Mouse (Mus musculus): ENCODE results near the gene Sh3pxd2a. TPM values are rescaled to one million over a fixed set of nuclear protein-coding genes. Genes with fewer than 3 reads are reported as not detected.

Gene Sh3pxd2a
- polyA plus RNA-seq, 1 experiment from 2014 or later, result 8.7 TPM

DNA sequence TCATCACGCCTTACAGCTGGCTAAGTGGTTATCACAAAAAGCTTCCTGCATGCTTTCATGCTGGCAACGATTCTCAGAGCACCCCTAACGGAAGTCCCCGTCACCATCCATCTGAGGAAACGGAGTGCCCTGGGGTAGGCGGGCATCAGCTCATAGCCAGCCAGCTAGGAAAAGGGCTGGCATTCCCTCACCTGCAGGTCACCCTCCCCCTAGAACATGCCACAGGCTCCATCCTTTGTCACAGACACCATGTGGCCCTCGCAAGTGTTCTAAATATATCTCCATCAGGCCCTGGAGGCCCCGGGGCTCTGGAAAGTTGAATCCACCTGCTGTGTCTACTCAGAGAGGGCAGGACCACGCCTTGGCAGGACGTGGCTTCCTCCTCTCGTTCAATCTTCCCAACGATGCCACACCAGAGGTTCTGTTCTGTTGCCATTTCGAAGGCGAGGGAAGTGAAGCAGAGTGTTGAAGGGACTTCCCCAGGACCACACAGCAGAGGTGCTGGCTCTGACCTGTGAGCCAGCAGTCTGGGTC, 15.5 kb downstream of the Sh3pxd2a start:
- no peak for ATAC-seq (ENCODE audit: low FRiP score, low TSS enrichment)
- no peak overlapping the region for H3K9ac ChIP-seq (ENCODE audit: low read depth, low read length)
- peaks cover 65% of the 10 kb centered on the region for H3K4me1 ChIP-seq (ENCODE audit: control insufficient read depth, insufficient read depth, low read length)
- WGBS, result 73% methylated on average over 14 of the region's 14 CpGs
- H3K36me3 ChIP-seq (ENCODE audit: control insufficient read depth, insufficient read depth, low read length), result no peaks in the 10 kb centered on the region
- no peak overlapping the region for H3K27ac ChIP-seq (ENCODE audit: low read depth, low read length)
- H3K4me2 ChIP-seq (replicated peaks; ENCODE audit: low read depth, low read length), result no peak overlapping the region
- H3K27me3 ChIP-seq (ENCODE audit: control insufficient read depth, insufficient read depth, low read length), result no peaks in the 10 kb centered on the region
- H3K9me3 ChIP-seq (ENCODE audit: control insufficient read depth, low read length), result no peaks in the 10 kb centered on the region
- no peak overlapping the region for H3K4me3 ChIP-seq (ENCODE audit: low read length)

DNA sequence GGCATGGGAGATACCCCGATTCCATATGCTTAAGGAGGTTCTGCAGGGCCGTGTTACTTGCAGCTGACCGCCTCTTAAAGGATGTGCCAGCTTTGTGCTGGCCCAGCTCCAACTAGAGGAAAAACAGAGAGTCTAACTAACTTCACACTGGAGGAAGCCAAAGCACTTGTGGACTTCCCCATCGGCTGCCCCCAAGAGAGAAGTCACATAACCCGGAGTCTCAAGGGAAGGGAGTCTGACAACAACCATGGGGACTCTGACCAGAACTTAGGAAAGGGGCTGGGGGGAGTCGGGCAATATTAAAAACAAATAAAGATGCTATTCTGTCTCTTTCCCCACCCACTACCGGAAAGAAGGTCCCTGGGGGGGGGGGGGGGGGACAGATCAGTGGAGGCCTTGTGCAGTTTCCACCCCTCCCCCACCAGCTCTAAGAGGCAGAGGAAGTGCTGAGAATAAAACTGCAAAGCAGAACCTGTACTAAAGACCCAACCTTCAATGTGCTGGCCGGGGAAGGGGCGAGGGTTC, 17.3 kb downstream of the Sh3pxd2a start:
- no peak for ATAC-seq (ENCODE audit: low FRiP score, low TSS enrichment)
- Histone ChIP-seq H3K27ac (ENCODE audit: low read depth, low read length) (0 out of 2 replicates have a peak overlapping the region, but pooled peaks have one; percentile 13), H3K4me3 (ENCODE audit: low read length) (no peak overlapping the region), H3K27me3 (ENCODE audit: control insufficient read depth, insufficient read depth, low read length) (no peaks in the 10 kb centered on the region), H3K4me1 (ENCODE audit: control insufficient read depth, insufficient read depth, low read length) (peaks cover 62% of the 10 kb centered on the region), H3K4me2 (replicated peaks; ENCODE audit: low read depth, low read length) (0 out of 2 replicates have a peak overlapping the region, but pooled peaks have one; percentile 13), H3K36me3 (ENCODE audit: control insufficient read depth, insufficient read depth, low read length) (no peaks in the 10 kb centered on the region), H3K9me3 (ENCODE audit: control insufficient read depth, low read length) (no peaks in the 10 kb centered on the region), H3K9ac (ENCODE audit: low read depth, low read length) (no peak overlapping the region)
- WGBS, result 45% methylated on average over 9 of the region's 9 CpGs

DNA sequence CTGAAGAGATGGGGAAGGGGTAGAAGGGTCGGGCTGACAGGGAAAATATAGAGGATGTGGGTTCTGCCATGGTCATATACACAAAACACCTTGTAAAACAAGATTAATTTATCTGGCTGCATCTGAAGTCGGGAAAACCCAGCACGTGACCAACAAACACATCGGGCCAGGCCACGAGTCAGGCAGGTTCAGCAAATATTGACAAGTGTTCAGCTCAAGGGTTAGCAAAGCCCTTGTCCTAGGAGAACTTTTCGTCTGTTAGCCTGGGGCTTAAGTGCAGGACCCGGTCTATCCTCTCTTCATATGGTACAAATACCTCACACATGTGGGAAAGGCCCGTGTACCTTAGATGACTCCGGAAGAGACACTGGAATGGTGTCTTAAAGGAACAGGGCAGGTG, 18.1 kb downstream of the Sh3pxd2a start:
- Histone ChIP-seq H3K9ac (ENCODE audit: low read depth, low read length) (no peak overlapping the region), H3K27me3 (ENCODE audit: control insufficient read depth, insufficient read depth, low read length) (no peaks in the 10 kb centered on the region), H3K4me1 (ENCODE audit: control insufficient read depth, insufficient read depth, low read length) (peaks cover 54% of the 10 kb centered on the region), H3K36me3 (ENCODE audit: control insufficient read depth, insufficient read depth, low read length) (no peaks in the 10 kb centered on the region), H3K4me3 (ENCODE audit: low read length) (no peak overlapping the region), H3K4me2 (replicated peaks; ENCODE audit: low read depth, low read length) (no peak overlapping the region), H3K9me3 (ENCODE audit: control insufficient read depth, low read length) (no peaks in the 10 kb centered on the region), H3K27ac (ENCODE audit: low read depth, low read length) (no peak overlapping the region)
- ATAC-seq (ENCODE audit: low FRiP score, low TSS enrichment), result no peak
- 75% methylated on average over 9 of the region's 9 CpGs for WGBS

- H3K9me3 ChIP-seq (ENCODE audit: control insufficient read depth, low read length), result no peaks in the 10 kb centered on the region
- peaks cover 50% of the 10 kb centered on the region for H3K4me1 ChIP-seq (ENCODE audit: control insufficient read depth, insufficient read depth, low read length)
- ATAC-seq (ENCODE audit: low FRiP score, low TSS enrichment), result no peak
- H3K9ac ChIP-seq (ENCODE audit: low read depth, low read length), result no peak overlapping the region
- no peaks in the 10 kb centered on the region for H3K36me3 ChIP-seq (ENCODE audit: control insufficient read depth, insufficient read depth, low read length)
- WGBS, result 75% methylated on average over 6 of the region's 6 CpGs
- no peaks in the 10 kb centered on the region for H3K27me3 ChIP-seq (ENCODE audit: control insufficient read depth, insufficient read depth, low read length)
- H3K4me3 ChIP-seq (ENCODE audit: low read length), result no peak overlapping the region
- no peak overlapping the region for H3K4me2 ChIP-seq (replicated peaks; ENCODE audit: low read depth, low read length)
- H3K27ac ChIP-seq (ENCODE audit: low read depth, low read length), result no peak overlapping the region
These were observed 18.5 kb downstream of the Sh3pxd2a start for GRCm38 (mm10) chr19:47445726-47446125.

DNA sequence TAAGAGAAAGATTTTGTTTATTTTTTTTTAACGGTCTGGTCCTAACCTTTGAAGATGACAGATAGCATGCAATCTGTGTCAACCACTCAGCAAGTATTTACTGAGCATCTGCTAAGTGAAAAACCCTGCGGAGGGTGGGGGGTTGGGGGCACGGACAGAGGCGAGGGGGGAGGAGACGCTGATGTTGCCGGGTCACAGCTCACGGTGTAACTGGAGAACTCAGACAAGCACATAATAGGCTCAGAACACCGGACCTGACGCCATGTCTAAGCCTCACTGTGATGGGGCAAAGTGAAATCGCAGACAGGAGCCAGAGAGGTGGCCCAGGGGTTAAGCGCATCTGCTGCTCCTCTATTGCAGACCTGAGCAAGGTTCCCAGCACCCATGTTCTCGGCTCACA, 19.7 kb downstream of the Sh3pxd2a start:
- ATAC-seq (ENCODE audit: low FRiP score, low TSS enrichment), result peak; percentile 33; the same call in 1 of the 2 replicates
- H3K9me3 ChIP-seq (ENCODE audit: control insufficient read depth, low read length), result no peaks in the 10 kb centered on the region
- H3K27me3 ChIP-seq (ENCODE audit: control insufficient read depth, insufficient read depth, low read length), result no peaks in the 10 kb centered on the region
- H3K4me2 ChIP-seq (replicated peaks; ENCODE audit: low read depth, low read length), result no peak overlapping the region
- no peak overlapping the region for H3K4me3 ChIP-seq (ENCODE audit: low read length)
- 15% methylated on average over 12 of the region's 12 CpGs for WGBS
- H3K4me1 ChIP-seq (ENCODE audit: control insufficient read depth, insufficient read depth, low read length), result peaks cover 44% of the 10 kb centered on the region
- H3K9ac ChIP-seq (ENCODE audit: low read depth, low read length), result no peak overlapping the region
- H3K27ac ChIP-seq (ENCODE audit: low read depth, low read length), result no peak overlapping the region
- H3K36me3 ChIP-seq (ENCODE audit: control insufficient read depth, insufficient read depth, low read length), result no peaks in the 10 kb centered on the region

DNA sequence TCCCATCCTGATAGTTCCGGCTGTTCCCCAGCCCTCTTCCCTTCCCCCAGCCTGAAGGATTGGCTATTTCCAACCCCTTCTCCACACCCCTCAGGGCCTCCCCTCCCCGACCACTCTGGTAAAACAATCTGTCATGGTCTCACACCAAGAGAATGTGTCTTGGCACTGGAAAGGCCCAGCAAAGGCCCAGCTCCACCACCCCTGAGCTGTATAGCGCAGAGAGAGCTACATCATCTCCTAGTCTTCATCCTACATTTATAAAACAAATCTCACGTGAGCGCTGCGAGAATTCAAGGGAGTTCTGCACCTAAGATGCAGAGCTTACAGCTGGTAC, 21.9 kb downstream of the Sh3pxd2a start:
- Histone ChIP-seq H3K4me2 (replicated peaks; ENCODE audit: low read depth, low read length) (no peak overlapping the region), H3K4me3 (ENCODE audit: low read length) (no peak overlapping the region), H3K9me3 (ENCODE audit: control insufficient read depth, low read length) (no peaks in the 10 kb centered on the region), H3K27me3 (ENCODE audit: control insufficient read depth, insufficient read depth, low read length) (no peaks in the 10 kb centered on the region), H3K9ac (ENCODE audit: low read depth, low read length) (no peak overlapping the region), H3K36me3 (ENCODE audit: control insufficient read depth, insufficient read depth, low read length) (no peaks in the 10 kb centered on the region), H3K27ac (ENCODE audit: low read depth, low read length) (no peak overlapping the region), H3K4me1 (ENCODE audit: control insufficient read depth, insufficient read depth, low read length) (peaks cover 36% of the 10 kb centered on the region)
- WGBS, result 72% methylated on average over 6 of the region's 6 CpGs
- ATAC-seq (ENCODE audit: low FRiP score, low TSS enrichment), result no peak

DNA sequence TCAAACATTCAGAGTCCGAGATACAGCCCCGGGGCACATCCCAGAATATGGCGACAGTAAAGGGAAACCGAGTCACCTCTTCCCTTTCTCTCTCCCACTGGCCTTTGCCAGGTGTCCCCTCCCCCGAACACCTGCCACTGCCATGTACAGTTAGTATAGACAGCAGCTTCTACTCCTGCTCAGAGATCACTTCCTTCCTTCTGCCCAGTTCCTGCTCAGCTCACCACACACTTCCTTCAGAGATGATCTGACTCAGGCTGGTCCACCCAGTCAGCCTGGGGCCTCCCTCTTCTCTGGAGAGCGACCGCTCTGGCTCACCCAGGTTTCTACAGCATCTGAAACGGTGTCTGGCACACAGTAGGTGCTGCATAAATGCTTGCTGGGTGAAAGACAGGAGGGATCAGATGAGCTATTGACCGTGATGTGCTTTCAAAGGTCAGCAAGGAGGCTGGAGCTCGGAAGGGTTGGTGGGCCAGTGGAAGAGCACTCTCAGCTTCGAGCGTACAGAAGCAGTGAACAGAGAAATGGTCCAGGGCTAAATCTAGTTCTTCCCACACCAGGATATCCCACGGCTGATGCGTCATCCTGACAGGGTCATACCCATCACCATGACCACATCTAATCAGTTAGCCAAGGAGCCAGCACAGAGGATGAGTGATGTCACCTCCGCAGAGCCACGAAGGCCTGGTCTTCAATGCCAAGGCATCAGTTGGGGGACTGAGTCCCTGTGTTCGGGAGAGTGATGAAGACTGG, 22.5 kb downstream of the Sh3pxd2a start:
- H3K4me2 ChIP-seq (replicated peaks; ENCODE audit: low read depth, low read length), result no peak overlapping the region
- H3K27ac ChIP-seq (ENCODE audit: low read depth, low read length), result no peak overlapping the region
- ATAC-seq (ENCODE audit: low FRiP score, low TSS enrichment), result no peak
- H3K9me3 ChIP-seq (ENCODE audit: control insufficient read depth, low read length), result no peaks in the 10 kb centered on the region
- no peaks in the 10 kb centered on the region for H3K36me3 ChIP-seq (ENCODE audit: control insufficient read depth, insufficient read depth, low read length)
- H3K27me3 ChIP-seq (ENCODE audit: control insufficient read depth, insufficient read depth, low read length), result no peaks in the 10 kb centered on the region
- H3K4me1 ChIP-seq (ENCODE audit: control insufficient read depth, insufficient read depth, low read length), result peaks cover 31% of the 10 kb centered on the region
- 79% methylated on average over 17 of the region's 17 CpGs for WGBS
- H3K4me3 ChIP-seq (ENCODE audit: low read length), result no peak overlapping the region
- no peak overlapping the region for H3K9ac ChIP-seq (ENCODE audit: low read depth, low read length)

- Histone ChIP-seq H3K36me3 (ENCODE audit: control insufficient read depth, insufficient read depth, low read length) (no peaks in the 10 kb centered on the region), H3K4me1 (ENCODE audit: control insufficient read depth, insufficient read depth, low read length) (peaks cover 28% of the 10 kb centered on the region), H3K9ac (ENCODE audit: low read depth, low read length) (no peak overlapping the region), H3K4me3 (ENCODE audit: low read length) (no peak overlapping the region), H3K27me3 (ENCODE audit: control insufficient read depth, insufficient read depth, low read length) (no peaks in the 10 kb centered on the region), H3K27ac (ENCODE audit: low read depth, low read length) (no peak overlapping the region), H3K4me2 (replicated peaks; ENCODE audit: low read depth, low read length) (no peak overlapping the region), H3K9me3 (ENCODE audit: control insufficient read depth, low read length) (no peaks in the 10 kb centered on the region)
- no peak for ATAC-seq (ENCODE audit: low FRiP score, low TSS enrichment)
- 69% methylated on average over 4 of the region's 4 CpGs for WGBS
These were observed 23.2 kb downstream of the Sh3pxd2a start for GRCm38 (mm10) chr19:47440967-47441366.

DNA sequence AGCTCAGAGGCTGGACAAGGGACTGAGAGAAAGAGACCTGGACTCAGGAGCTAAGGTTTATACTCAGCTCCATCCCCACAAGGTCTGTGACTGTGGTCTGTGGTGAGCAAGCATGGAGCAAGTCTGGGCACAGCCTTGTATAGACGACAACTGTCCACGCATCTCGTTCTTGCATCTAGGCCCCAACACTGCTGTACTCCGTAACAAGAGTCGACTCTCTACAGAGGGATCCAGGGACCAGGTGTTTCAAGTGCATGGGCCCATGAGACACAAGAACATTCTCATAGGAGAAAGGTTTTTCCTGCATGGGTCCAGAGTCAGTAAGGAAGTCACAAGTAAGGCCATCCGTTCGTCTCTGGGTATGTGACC, 23.8 kb downstream of the Sh3pxd2a start:
- no peak for ATAC-seq (ENCODE audit: low FRiP score, low TSS enrichment)
- peaks cover 28% of the 10 kb centered on the region for H3K4me1 ChIP-seq (ENCODE audit: control insufficient read depth, insufficient read depth, low read length)

More for the DNA sequence above, 23.8 kb downstream of the Sh3pxd2a start:
- Histone ChIP-seq H3K9me3 (ENCODE audit: control insufficient read depth, low read length) (no peaks in the 10 kb centered on the region), H3K4me3 (ENCODE audit: low read length) (no peak overlapping the region), H3K36me3 (ENCODE audit: control insufficient read depth, insufficient read depth, low read length) (no peaks in the 10 kb centered on the region), H3K27me3 (ENCODE audit: control insufficient read depth, insufficient read depth, low read length) (no peaks in the 10 kb centered on the region), H3K27ac (ENCODE audit: low read depth, low read length) (no peak overlapping the region), H3K4me2 (replicated peaks; ENCODE audit: low read depth, low read length) (no peak overlapping the region), H3K9ac (ENCODE audit: low read depth, low read length) (no peak overlapping the region)
- WGBS, result 93% methylated on average over 7 of the region's 7 CpGs
